Mouse (Mus musculus) CH12.LX (cell line): ENCODE results near the gene Chd4. TPM values are rescaled to one million over a fixed set of nuclear protein-coding genes. Genes with fewer than 3 reads are reported as not detected.

Source experiments
- DNase-seq: peaks from one replicate; pipeline ENCODE4 v3.0.0-alpha.2; 2013; ENCODE audit errors: extremely low read depth
- H3K27ac ChIP-seq: 2 replicates; pipeline ENCODE4 v1.5.1; 2012; ENCODE audit warnings: low read depth, mild to moderate bottlenecking, control low read depth, moderate library complexity; ENCODE audit not compliant: insufficient read depth
- H3K27me3 ChIP-seq: replicated peaks from 2 replicates; pipeline ENCODE3; 2012; ENCODE audit warnings: inconsistent platforms
- H3K36me3 ChIP-seq, 2 experiments: replicated peaks in 1 of 2; 2 replicates each; pipeline versions ENCODE3 to v1.6.1; 2012; ENCODE audit warnings: inconsistent platforms in 1 of 2, low read length in 1 of 2, mild to moderate bottlenecking in 1 of 2, mixed read lengths in 1 of 2, moderate library complexity in 1 of 2; ENCODE audit not compliant: control insufficient read depth in 1 of 2, insufficient read depth in 1 of 2
- H3K4me1 ChIP-seq, 2 experiments: 2 replicates each; pipeline ENCODE4 v1.6.1; 2012; ENCODE audit warnings: inconsistent platforms in 1 of 2, moderate library complexity in 1 of 2; ENCODE audit not compliant: insufficient read depth in 2 of 2, control insufficient read depth in 1 of 2
- H3K4me2 ChIP-seq: 2 replicates; pipeline ENCODE4 v1.6.1; 2012; ENCODE audit warnings: low read depth, mild to moderate bottlenecking, control low read depth; ENCODE audit not compliant: poor library complexity, insufficient read depth, severe bottlenecking
- H3K4me3 ChIP-seq, 3 experiments: fragments of 150-350 bp in 1 of 3; sonication (generic) in 1 of 3; replicated peaks in 1 of 3; 2 replicates each; pipeline versions ENCODE3 to v1.5.1; 2011 to 2012; ENCODE audit warnings: low read depth in 2 of 3, low read length in 2 of 3, mild to moderate bottlenecking in 2 of 3, moderate library complexity in 2 of 3, control low read depth in 1 of 3, improper control_type of control experiment in 1 of 3, inconsistent platforms in 1 of 3, mixed read lengths in 1 of 3; ENCODE audit not compliant: poor library complexity in 1 of 3
- H3K79me2 ChIP-seq: replicated peaks from 2 replicates; pipeline ENCODE4 v1.6.1; 2012; ENCODE audit warnings: mild to moderate bottlenecking, moderate library complexity; ENCODE audit not compliant: control insufficient read depth, poor library complexity, insufficient read depth, severe bottlenecking; ENCODE audit errors: extremely low read depth
- H3K9ac ChIP-seq: 2 replicates; pipeline ENCODE4 v1.6.1; 2012; ENCODE audit warnings: low read depth, mild to moderate bottlenecking, control low read depth, moderate library complexity; ENCODE audit not compliant: insufficient read depth
- H3K9me3 ChIP-seq: replicated peaks from 2 replicates; pipeline ENCODE3; 2012; ENCODE audit warnings: low read length, inconsistent platforms, mixed read lengths
- CHD2 ChIP-seq: IDR thresholded peaks from 2 replicates; pipeline ENCODE4 v1.6.1; 2011; ENCODE audit warnings: low read length, improper control_type of control experiment
- ELF1 ChIP-seq: IDR thresholded peaks from 2 replicates; pipeline ENCODE4 v1.6.1; 2014; ENCODE audit warnings: low read depth, mild to moderate bottlenecking, inconsistent platforms, low read length, improper control_type of control experiment
- EP300 ChIP-seq: IDR thresholded peaks from 2 replicates; pipeline ENCODE4 v1.6.1; 2011; ENCODE audit warnings: low read length, improper control_type of control experiment
- GABPA ChIP-seq: IDR thresholded peaks from 2 replicates; pipeline ENCODE4 v1.6.1; 2012; ENCODE audit warnings: low read depth, low read length, improper control_type of control experiment, inconsistent platforms; ENCODE audit not compliant: insufficient replicate concordance
- HCFC1 ChIP-seq: IDR thresholded peaks from 2 replicates; pipeline ENCODE4 v1.6.1; 2012; ENCODE audit warnings: low read depth, mild to moderate bottlenecking, inconsistent platforms, low read length, improper control_type of control experiment
- IRF4 ChIP-seq: IDR thresholded peaks from 2 replicates; pipeline ENCODE4 v1.6.1; 2014; ENCODE audit warnings: low read depth, mild to moderate bottlenecking, inconsistent platforms, low read length, improper control_type of control experiment
- KAT2A ChIP-seq: IDR thresholded peaks from 2 replicates; pipeline ENCODE4 v1.6.1; 2012; ENCODE audit warnings: low read length, improper control_type of control experiment, inconsistent platforms; ENCODE audit not compliant: insufficient replicate concordance
- MAZ ChIP-seq: IDR thresholded peaks from 2 replicates; pipeline ENCODE4 v1.6.1; 2012; ENCODE audit warnings: low read depth, mild to moderate bottlenecking, inconsistent platforms, low read length, improper control_type of control experiment, moderate library complexity
- MEF2A ChIP-seq: IDR thresholded peaks from 2 replicates; pipeline ENCODE4 v1.6.1; 2014; ENCODE audit warnings: low read depth, mild to moderate bottlenecking, inconsistent platforms, low read length, improper control_type of control experiment, borderline replicate concordance
- MXI1 ChIP-seq: IDR thresholded peaks from 2 replicates; pipeline ENCODE4 v1.6.1; 2011; ENCODE audit warnings: mild to moderate bottlenecking, low read depth, low read length, improper control_type of control experiment
- NELFE ChIP-seq: IDR thresholded peaks from 2 replicates; pipeline ENCODE4 v1.6.1; 2011; ENCODE audit warnings: low read depth, low read length, improper control_type of control experiment
- NRF1 ChIP-seq: IDR thresholded peaks from 2 replicates; pipeline ENCODE4 v1.6.1; 2014; ENCODE audit warnings: low read depth, mild to moderate bottlenecking, inconsistent platforms, low read length, improper control_type of control experiment, moderate library complexity
- PAX5 ChIP-seq: IDR thresholded peaks from 2 replicates; pipeline ENCODE4 v1.6.1; 2012; ENCODE audit warnings: low read length, inconsistent platforms, mixed read lengths
- POLR2A ChIP-seq: IDR thresholded peaks from 2 replicates; pipeline ENCODE4 v1.6.1; 2011; ENCODE audit warnings: low read depth, mild to moderate bottlenecking, improper control_type of control experiment, low read length
- POLR2AphosphoS2 ChIP-seq: IDR thresholded peaks from 2 replicates; pipeline ENCODE4 v1.6.1; 2011; ENCODE audit warnings: low read depth, low read length, improper control_type of control experiment
- RAD21 ChIP-seq: IDR thresholded peaks from 2 replicates; pipeline ENCODE4 v1.6.1; 2011; ENCODE audit warnings: low read depth, mild to moderate bottlenecking, low read length, improper control_type of control experiment, moderate library complexity
- RCOR1 ChIP-seq: conservative IDR thresholded peaks from 2 replicates; pipeline ENCODE4 v1.6.1; 2012; ENCODE audit warnings: low read depth, mild to moderate bottlenecking, inconsistent platforms, low read length, improper control_type of control experiment
- TBP ChIP-seq: conservative IDR thresholded peaks from 2 replicates; pipeline ENCODE4 v1.6.1; 2011; ENCODE audit warnings: low read depth, low read length, improper control_type of control experiment
- TCF12 ChIP-seq: IDR thresholded peaks from 2 replicates; pipeline ENCODE4 v1.6.1; 2014; ENCODE audit warnings: low read depth, mild to moderate bottlenecking, inconsistent platforms, low read length, improper control_type of control experiment
- UBTF ChIP-seq: IDR thresholded peaks from 2 replicates; pipeline ENCODE4 v1.6.1; 2012; ENCODE audit warnings: low read depth, mild to moderate bottlenecking, inconsistent platforms, low read length, improper control_type of control experiment, moderate library complexity
- USF2 ChIP-seq: conservative IDR thresholded peaks from 2 replicates; pipeline ENCODE4 v1.6.1; 2011; ENCODE audit warnings: low read depth, low read length, improper control_type of control experiment
- ZC3H11A ChIP-seq: IDR thresholded peaks from 2 replicates; pipeline ENCODE4 v1.6.1; 2012; ENCODE audit warnings: low read depth, mild to moderate bottlenecking, inconsistent platforms, low read length, improper control_type of control experiment
- ZMIZ1 ChIP-seq: IDR thresholded peaks from 2 replicates; pipeline ENCODE4 v1.6.1; 2012; ENCODE audit warnings: low read depth, mild to moderate bottlenecking, inconsistent platforms, low read length, improper control_type of control experiment
- dilution Hi-C: fragments of 300-500 bp; cut with MboI; formaldehyde crosslinking; loops from 2 replicates; pipeline ENCODE4 v1.14.3; 2020; ENCODE audit warnings: low sequenced_read_pairs; ENCODE audit not compliant: extremely low pct_unique_long_range_greater_than_20kb, extremely low pct_ligation_motif_present
- in situ Hi-C: fragments of 300-500 bp; cut with MboI; formaldehyde crosslinking; loops from 3 replicates; pipeline ENCODE4 v1.14.3; 2019; ENCODE audit warnings: low sequenced_read_pairs, low pct_ligation_motif_present, low pct_unique_long_range_greater_than_20kb, mixed read lengths
- polyA plus RNA-seq: library from polyadenylated mRNA; unstranded; fragments of >175 nt; gene quantifications from 2 replicates; pipeline ENCODE4 v1.2.1, GENCODE M21; 2012; ENCODE audit warnings: low read depth; ENCODE audit not compliant: insufficient read length
- total RNA-seq, 2 experiments: library from RNA; depleted of rRNA; stranded (reverse); fragments of 300-350 nt in 1 of 2; fragments of >200 nt in 1 of 2; gene quantifications; 2 replicates each; pipeline ENCODE4 v1.2.3; 2012 to 2014

The Chd4 gene
- 165 and 174 TPM in 2 replicates for total RNA-seq (2012; rRNA removed)
- total RNA-seq (2014; rRNA removed), result 72.7 and 86.0 TPM in 2 replicates
- polyA plus RNA-seq, result 200 and 225 TPM in 2 replicates

DNA sequence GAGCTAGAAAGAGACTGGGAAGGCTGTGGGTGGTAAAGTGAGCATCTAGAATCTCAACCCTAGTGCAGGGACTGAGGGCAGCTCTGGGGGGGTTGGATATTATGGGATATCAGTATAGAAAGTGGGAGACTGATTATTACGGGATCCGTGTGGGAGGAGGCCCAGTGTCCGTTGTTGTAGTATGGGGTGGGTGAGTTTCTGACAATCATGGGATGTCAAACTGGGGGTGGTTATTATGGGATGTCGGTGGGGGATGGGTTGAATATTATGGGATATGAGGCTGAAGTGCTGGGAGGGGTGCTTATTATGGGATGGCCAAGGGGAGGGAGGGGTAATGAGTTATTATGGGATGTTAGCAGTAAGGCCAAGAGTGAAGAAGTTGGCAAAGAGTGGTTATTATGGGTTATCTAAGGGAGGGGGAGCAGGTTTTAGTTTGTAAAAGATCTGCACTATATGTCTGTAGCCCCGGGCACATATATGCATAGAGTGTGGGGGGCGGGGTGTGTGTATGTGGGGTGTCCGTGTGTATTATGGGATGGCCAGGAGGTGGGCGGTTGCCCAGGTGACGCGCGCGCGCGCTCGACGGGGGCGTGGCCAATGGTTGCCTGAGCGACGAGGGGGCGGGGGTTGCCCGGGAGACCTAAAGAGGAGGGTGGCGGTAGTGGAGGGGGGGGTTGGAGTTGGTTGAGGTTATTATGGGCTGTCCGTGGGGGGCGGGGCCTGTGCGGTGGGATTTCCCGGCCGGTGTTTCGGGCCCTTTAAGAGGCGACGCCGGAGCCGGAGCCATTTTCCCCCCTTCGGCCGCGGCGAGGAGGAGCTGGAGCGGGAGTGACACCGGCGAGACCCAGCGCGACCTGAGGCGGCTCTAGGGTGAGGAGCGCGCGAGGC is at the start of gene Chd4:
Chd4 (plus strand) TSS at position 591 of the 888 bp plus-strand sequence.
- no peak for TF ChIP-seq RAD21
- no peak for TF ChIP-seq ZC3H11A
- TF ChIP-seq MXI1, result peak; percentile 99
- TF ChIP-seq GABPA, result no peak
- TF ChIP-seq ZMIZ1, result peak; percentile 96
- TF ChIP-seq PAX5, result no peak
- TF ChIP-seq TCF12, result peak; percentile 79
- no peak for TF ChIP-seq USF2
- TF ChIP-seq HCFC1, result peak; percentile 51
- no peak for TF ChIP-seq EP300
- TF ChIP-seq POLR2AphosphoS2, result peak; percentile 81
- peak; percentile 91 for TF ChIP-seq MAZ
- peak; percentile 89 for TF ChIP-seq TBP
- TF ChIP-seq KAT2A, result no peak
- peak; percentile 66 for TF ChIP-seq NRF1
- no peak for TF ChIP-seq UBTF
- peak; percentile 76 for TF ChIP-seq ELF1
- peak; percentile 18; the same call in 1 of the 2 replicates for TF ChIP-seq IRF4
- peak; percentile 97 for TF ChIP-seq NELFE
- no peak for TF ChIP-seq RCOR1
- TF ChIP-seq POLR2A, result peak; percentile 98
- peak; percentile 14; the same call in 1 of the 2 replicates for TF ChIP-seq CHD2
- peak; percentile 22; the same call in 1 of the 2 replicates for TF ChIP-seq MEF2A
- dilution Hi-C loops, result no loop called here
- Histone ChIP-seq H3K36me3 (peaks cover 28 to 31% of the 10 kb centered on the region in 2 experiments), H3K79me2 (peaks cover 36% of the 10 kb centered on the region), H3K9ac (peak within 1 kb of the TSS; percentile 88), H3K27ac (peak within 1 kb of the TSS; percentile 69), H3K9me3 (no peaks in the 10 kb centered on the region), H3K4me2 (peak within 1 kb of the TSS; percentile 86), H3K27me3 (no peaks in the 10 kb centered on the region), H3K4me1 (peaks cover 16 to 35% of the 10 kb centered on the region in 2 experiments), H3K4me3 (peak within 1 kb of the TSS; percentile 93 to 98 (median 94))
- in situ Hi-C loops, result loop anchor here (10.0 kb wide), 1 partner anchor 51 kb away; the partner anchor contains the start of gene Acrbp
- DNase-seq, result peak; percentile 94
